Mouse (Mus musculus) 3134 (cell line): ENCODE results near the gene Hist1h1d.
"Not testable (repeated sequence)": the region's sequence is repeated elsewhere in the genome, so short reads cannot be mapped to it uniquely, and the experiment has no call there.

ENCODE experiments used
- DNase-seq: peaks from one replicate; pipeline ENCODE4 v3.0.0-alpha.2; 2011; ENCODE audit warnings: low spot score; ENCODE audit not compliant: insufficient read length; ENCODE audit errors: extremely low read depth

Gene Hist1h1d

DNA sequence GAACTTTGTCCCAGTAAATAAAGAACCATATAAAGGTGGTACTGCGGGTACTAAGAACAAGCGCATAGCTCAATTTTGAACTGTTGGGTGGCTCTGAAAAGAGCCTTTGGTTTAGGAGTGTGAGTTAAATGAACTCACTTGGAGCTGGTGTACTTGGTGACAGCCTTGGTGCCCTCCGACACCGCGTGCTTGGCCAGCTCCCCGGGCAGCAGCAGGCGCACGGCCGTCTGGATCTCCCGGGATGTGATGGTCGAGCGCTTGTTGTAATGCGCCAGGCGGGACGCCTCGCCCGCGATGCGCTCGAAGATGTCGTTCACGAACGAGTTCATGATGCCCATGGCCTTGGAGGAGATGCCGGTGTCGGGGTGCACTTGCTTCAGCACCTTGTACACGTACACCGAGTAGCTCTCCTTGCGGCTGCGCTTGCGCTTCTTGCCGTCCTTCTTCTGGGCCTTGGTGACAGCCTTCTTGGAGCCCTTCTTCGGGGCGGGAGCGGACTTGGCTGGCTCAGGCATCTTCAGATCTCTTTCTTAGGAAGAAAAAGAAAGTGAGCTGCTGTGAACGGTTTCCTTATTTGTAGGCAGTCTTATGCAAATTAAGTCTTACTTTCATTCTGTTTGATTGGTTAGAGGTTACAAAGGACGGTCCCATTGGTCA lies 32.5 kb downstream of the Hist1h1d start:
- peak; percentile 90 for DNase-seq

DNA sequence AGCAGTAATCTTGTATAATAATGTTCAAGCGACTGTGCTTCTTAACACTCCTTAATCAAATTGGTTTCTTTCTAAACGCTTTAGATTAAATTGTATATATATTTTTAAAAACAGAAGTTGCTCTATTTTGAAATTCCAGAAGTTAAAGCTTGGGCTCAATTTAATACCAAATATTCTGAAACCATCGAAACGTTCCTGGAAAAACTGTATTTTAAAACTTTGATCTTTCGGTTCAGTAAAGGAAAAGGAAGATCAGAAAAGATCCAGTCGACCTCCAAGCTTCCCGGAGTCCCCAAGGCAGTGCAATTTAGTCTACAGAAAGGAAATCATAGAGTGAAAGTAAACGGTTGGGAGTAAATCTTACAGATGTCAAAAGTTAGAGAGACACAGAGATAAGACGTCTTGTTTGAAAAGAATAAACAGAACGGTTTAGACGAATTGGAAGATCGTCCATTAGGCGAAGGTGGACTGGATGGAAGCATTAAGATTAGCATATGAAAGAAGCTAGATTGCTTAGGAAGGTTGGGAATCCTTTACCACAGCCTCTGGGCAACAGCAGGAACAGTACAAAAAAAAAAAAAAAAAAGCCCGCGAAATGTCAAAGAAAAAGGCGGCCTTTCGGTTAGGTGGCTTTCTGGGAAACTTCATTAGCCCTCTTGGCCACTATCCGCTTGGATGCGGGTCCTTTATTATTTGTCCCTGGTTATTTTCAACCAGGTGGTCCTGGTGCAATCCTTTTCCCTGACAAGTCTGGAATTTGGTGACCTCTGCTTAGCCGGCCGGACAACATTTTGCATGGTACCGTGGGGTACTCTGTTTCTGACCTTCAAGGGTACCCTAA lies 33.3 kb downstream of the Hist1h1d start:
- no peak for DNase-seq

- peak; percentile 45 for DNase-seq
Observed at GRCm38 (mm10) chr13:23586940-23587225, 33.8 kb downstream of the Hist1h1d start.

GRCm38 (mm10) chr13:23591206-23591605 lies 38.1 kb downstream of the Hist1h1d start:
- DNase-seq: no peak

DNA sequence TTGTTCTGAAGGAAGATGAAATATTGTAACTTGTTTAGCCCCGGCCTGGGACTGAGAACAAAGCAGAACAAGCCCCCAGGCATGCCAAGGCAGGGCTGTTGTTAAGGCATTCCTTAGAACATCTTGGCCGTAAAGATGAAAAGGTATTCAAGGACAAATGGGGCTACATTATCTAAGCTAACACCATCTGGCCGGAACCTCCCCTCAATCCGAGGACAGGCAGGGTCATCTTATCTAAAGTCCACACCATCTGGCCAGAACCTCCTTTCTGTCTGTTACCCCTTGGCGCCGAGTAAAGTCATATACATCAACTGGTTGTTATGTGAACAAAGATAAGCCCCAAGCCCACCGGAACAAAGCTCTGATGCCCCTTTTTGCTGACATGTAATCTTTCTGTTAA lies 38.8 kb downstream of the Hist1h1d start:
- not testable (repeated sequence) for DNase-seq

- DNase-seq: no peak
Observed at GRCm38 (mm10) chr13:23592614-23593013, 39.6 kb downstream of the Hist1h1d start.

GRCm38 (mm10) chr13:23593051-23593770 lies 40.1 kb downstream of the Hist1h1d start:
- DNase-seq: no peak

GRCm38 (mm10) chr13:23595185-23595584 lies 42.1 kb downstream of the Hist1h1d start:
- no peak for DNase-seq

GRCm38 (mm10) chr13:23595622-23596372 lies 42.7 kb downstream of the Hist1h1d start:
- DNase-seq: no peak

DNA sequence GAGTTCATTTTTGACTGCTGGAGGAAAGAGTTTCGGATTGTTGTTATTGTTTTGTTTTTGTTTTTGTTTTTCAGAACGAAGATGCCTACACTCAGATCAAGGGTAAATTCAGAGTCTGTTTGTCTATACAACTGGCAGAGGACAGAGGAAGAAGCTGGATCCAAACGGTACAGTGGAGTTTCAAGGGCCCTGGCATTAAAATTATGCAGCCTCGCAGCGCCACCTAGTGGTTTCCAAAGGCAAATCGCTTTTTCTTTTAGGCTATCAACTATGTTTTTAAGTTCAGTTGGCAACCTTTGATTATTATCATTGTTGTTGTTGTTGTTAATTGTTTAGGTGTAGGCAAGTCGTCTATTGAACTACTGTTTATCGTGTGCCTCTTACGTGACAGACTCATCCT lies 44.9 kb downstream of the Hist1h1d start:
- peak; percentile 25 for DNase-seq

DNA sequence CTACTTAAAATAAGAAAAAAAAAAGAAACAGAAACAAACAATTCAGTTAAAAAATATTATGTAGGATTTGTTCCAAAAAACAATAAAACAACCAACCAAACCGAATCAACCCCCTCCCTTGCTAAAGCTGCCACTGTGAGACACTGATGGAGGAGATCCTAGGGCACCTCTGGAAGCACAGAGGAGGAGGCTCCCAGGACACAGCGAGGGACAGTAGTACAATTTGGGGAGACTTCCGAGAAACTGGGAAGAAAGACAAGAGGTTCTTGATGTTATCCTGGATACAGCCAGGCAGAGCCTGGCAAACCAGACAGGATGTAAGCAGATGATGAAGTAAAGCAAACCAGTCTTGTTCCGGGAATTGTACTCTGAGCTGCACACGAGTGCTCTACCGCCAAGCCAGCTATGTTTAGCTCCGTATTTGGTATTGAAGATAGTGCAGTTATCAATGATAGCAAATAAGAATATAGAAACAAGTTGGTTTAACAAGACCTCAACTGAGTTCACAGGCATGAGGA lies 50.2 kb downstream of the Hist1h1d start:
- DNase-seq: no peak

GRCm38 (mm10) chr13:23604452-23604851 lies 51.4 kb downstream of the Hist1h1d start:
- no peak for DNase-seq

GRCm38 (mm10) chr13:23605052-23605451 lies 52.0 kb downstream of the Hist1h1d start:
- no peak for DNase-seq

GRCm38 (mm10) chr13:23609209-23609608 lies 56.1 kb downstream of the Hist1h1d start:
- peak; percentile 15 for DNase-seq

GRCm38 (mm10) chr13:23609844-23610243 lies 56.8 kb downstream of the Hist1h1d start:
- DNase-seq: no peak
